Mouse (Mus musculus): ENCODE data around the gene Apol6. TPM values are rescaled to one million over a fixed set of nuclear protein-coding genes. Genes with fewer than 3 reads are reported as not detected.
"Not testable (repeated sequence)": the region's sequence is repeated elsewhere in the genome, so short reads cannot be mapped to it uniquely, and the experiment has no call there.

Apol6 gene
- polyA plus RNA-seq, 1 experiment from 2014 or later = not detected

DNA sequence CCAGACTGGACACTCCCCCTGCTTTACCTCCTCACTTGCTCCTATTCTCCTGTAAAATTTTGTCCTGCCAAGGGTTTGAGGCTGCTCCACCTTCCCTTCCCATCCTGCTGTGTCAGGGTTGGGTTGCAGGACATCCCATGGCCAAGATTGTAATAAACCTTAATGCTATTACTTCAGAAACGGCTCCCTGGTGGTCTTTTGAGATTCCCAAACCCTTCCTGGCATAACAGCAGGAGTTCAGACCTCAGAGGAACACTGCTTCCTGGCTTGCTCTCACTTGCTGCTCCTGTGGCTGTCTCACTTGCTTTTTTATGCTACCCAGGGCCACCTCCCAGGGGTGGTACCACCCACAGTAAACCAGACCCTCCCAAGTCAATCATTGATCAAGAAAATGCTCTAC, 7.6 kb downstream of the Apol6 start:
- Histone ChIP-seq H3K4me3 (ENCODE audit: low read depth, low read length) (no peak overlapping the region), H3K9me3 (ENCODE audit: low read length) (no peaks in the 10 kb centered on the region), H3K27ac (ENCODE audit: low read length) (no peak overlapping the region), H3K9ac (replicated peaks; ENCODE audit: low read depth) (no peak overlapping the region), H3K4me1 (ENCODE audit: insufficient read depth, low read depth, low read length) (no peaks in the 10 kb centered on the region; the same call in 1 of the 2 replicates), H3K4me2 (replicated peaks; ENCODE audit: low read depth, low read length) (no peak overlapping the region), H3K27me3 (replicated peaks; ENCODE audit: insufficient read depth, low read length) (no peaks in the 10 kb centered on the region), H3K36me3 (ENCODE audit: insufficient read depth, low read length) (no peaks in the 10 kb centered on the region)
- no peak for ATAC-seq
- 47% methylated on average over 1 of the region's 1 CpGs for WGBS
- DNase-seq (ENCODE audit: low spot score) = no peak
- TF ChIP-seq CTCF (IDR thresholded peaks at IDR 0.05) = no peak
- TF ChIP-seq EP300 (IDR thresholded peaks at IDR 0.05) = no peak

GRCm38 (mm10) chr15:77053021-77053420, 8.5 kb downstream of the Apol6 start:
- WGBS = 92% methylated on average over 1 of the region's 1 CpGs
- no peak overlapping the region for H3K4me2 ChIP-seq (replicated peaks; ENCODE audit: low read depth, low read length)
- no peaks in the 10 kb centered on the region for H3K27me3 ChIP-seq (replicated peaks; ENCODE audit: insufficient read depth, low read length)
- no peak for DNase-seq (ENCODE audit: low spot score)
- H3K27ac ChIP-seq (ENCODE audit: low read length) = no peak overlapping the region
- ATAC-seq = no peak
- H3K4me1 ChIP-seq (ENCODE audit: insufficient read depth, low read depth, low read length) = no peaks in the 10 kb centered on the region; the same call in 1 of the 2 replicates
- no peaks in the 10 kb centered on the region for H3K9me3 ChIP-seq (ENCODE audit: low read length)
- H3K9ac ChIP-seq (replicated peaks; ENCODE audit: low read depth) = no peak overlapping the region
- H3K4me3 ChIP-seq (ENCODE audit: low read depth, low read length) = no peak overlapping the region
- H3K36me3 ChIP-seq (ENCODE audit: insufficient read depth, low read length) = no peaks in the 10 kb centered on the region
- TF ChIP-seq CTCF (IDR thresholded peaks at IDR 0.05) (no peak), EP300 (IDR thresholded peaks at IDR 0.05) (no peak)

- no peak for DNase-seq (ENCODE audit: low spot score)
- Histone ChIP-seq H3K4me3 (ENCODE audit: low read depth, low read length) (no peak overlapping the region), H3K4me1 (ENCODE audit: insufficient read depth, low read depth, low read length) (no peaks in the 10 kb centered on the region; the same call in 1 of the 2 replicates), H3K9ac (replicated peaks; ENCODE audit: low read depth) (no peak overlapping the region), H3K9me3 (ENCODE audit: low read length) (no peaks in the 10 kb centered on the region), H3K4me2 (replicated peaks; ENCODE audit: low read depth, low read length) (no peak overlapping the region), H3K27me3 (replicated peaks; ENCODE audit: insufficient read depth, low read length) (no peaks in the 10 kb centered on the region), H3K36me3 (ENCODE audit: insufficient read depth, low read length) (no peaks in the 10 kb centered on the region), H3K27ac (ENCODE audit: low read length) (no peak overlapping the region)
- TF ChIP-seq EP300 (IDR thresholded peaks at IDR 0.05) = no peak
- TF ChIP-seq CTCF (IDR thresholded peaks at IDR 0.05) = no peak
- ATAC-seq = no peak
- WGBS = 62% methylated on average over 5 of the region's 5 CpGs
Observed at GRCm38 (mm10) chr15:77054611-77055175, 10.2 kb downstream of the Apol6 start.

- ATAC-seq (no peak), DNase-seq (ENCODE audit: low spot score) (no peak)
- Histone ChIP-seq H3K27me3 (replicated peaks; ENCODE audit: insufficient read depth, low read length) (no peaks in the 10 kb centered on the region), H3K9me3 (ENCODE audit: low read length) (no peaks in the 10 kb centered on the region), H3K9ac (replicated peaks; ENCODE audit: low read depth) (no peak overlapping the region), H3K4me3 (ENCODE audit: low read depth, low read length) (no peak overlapping the region), H3K4me2 (replicated peaks; ENCODE audit: low read depth, low read length) (no peak overlapping the region), H3K27ac (ENCODE audit: low read length) (no peak overlapping the region), H3K36me3 (ENCODE audit: insufficient read depth, low read length) (no peaks in the 10 kb centered on the region), H3K4me1 (ENCODE audit: insufficient read depth, low read depth, low read length) (no peaks in the 10 kb centered on the region; the same call in 1 of the 2 replicates)
- TF ChIP-seq CTCF (IDR thresholded peaks at IDR 0.05) (no peak), EP300 (IDR thresholded peaks at IDR 0.05) (no peak)
- 19% methylated on average over 6 of the region's 6 CpGs for WGBS
Observed at GRCm38 (mm10) chr15:77056001-77056790, 11.7 kb downstream of the Apol6 start.

DNA sequence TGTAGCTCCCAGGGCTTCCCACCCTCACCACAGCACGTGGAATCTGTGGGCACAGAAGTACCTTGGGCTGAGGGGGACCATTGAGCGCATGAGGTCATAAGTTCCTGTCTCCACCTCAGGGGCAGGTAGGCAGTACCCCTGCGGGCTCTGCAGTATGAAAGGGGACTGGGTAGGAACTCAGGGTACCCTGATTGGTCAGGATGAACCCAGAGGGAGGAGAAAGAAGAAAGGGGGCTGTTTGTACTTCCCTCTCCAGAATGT, 12.2 kb downstream of the Apol6 start:
- Histone ChIP-seq H3K9ac (replicated peaks; ENCODE audit: low read depth) (no peak overlapping the region), H3K9me3 (ENCODE audit: low read length) (no peaks in the 10 kb centered on the region), H3K4me3 (ENCODE audit: low read depth, low read length) (no peak overlapping the region), H3K36me3 (ENCODE audit: insufficient read depth, low read length) (no peaks in the 10 kb centered on the region), H3K4me1 (ENCODE audit: insufficient read depth, low read depth, low read length) (no peaks in the 10 kb centered on the region; the same call in 1 of the 2 replicates), H3K4me2 (replicated peaks; ENCODE audit: low read depth, low read length) (no peak overlapping the region), H3K27me3 (replicated peaks; ENCODE audit: insufficient read depth, low read length) (no peaks in the 10 kb centered on the region), H3K27ac (ENCODE audit: low read length) (no peak overlapping the region)
- TF ChIP-seq EP300 (IDR thresholded peaks at IDR 0.05) (no peak), CTCF (IDR thresholded peaks at IDR 0.05) (no peak)
- 29% methylated on average over 3 of the region's 3 CpGs for WGBS
- DNase-seq (ENCODE audit: low spot score) (no peak), ATAC-seq (no peak)

GRCm38 (mm10) chr15:77058566-77058965, 14.0 kb downstream of the Apol6 start:
- H3K36me3 ChIP-seq (ENCODE audit: insufficient read depth, low read length) = no peaks in the 10 kb centered on the region
- no peaks in the 10 kb centered on the region for H3K27me3 ChIP-seq (replicated peaks; ENCODE audit: insufficient read depth, low read length)
- no peaks in the 10 kb centered on the region; the same call in 1 of the 2 replicates for H3K4me1 ChIP-seq (ENCODE audit: insufficient read depth, low read depth, low read length)
- H3K9me3 ChIP-seq (ENCODE audit: low read length) = no peaks in the 10 kb centered on the region
- no peak overlapping the region for H3K4me2 ChIP-seq (replicated peaks; ENCODE audit: low read depth, low read length)
- no peak overlapping the region for H3K9ac ChIP-seq (replicated peaks; ENCODE audit: low read depth)
- ATAC-seq (no peak), DNase-seq (ENCODE audit: low spot score) (no peak)
- H3K27ac ChIP-seq (ENCODE audit: low read length) = no peak overlapping the region
- H3K4me3 ChIP-seq (ENCODE audit: low read depth, low read length) = no peak overlapping the region
- TF ChIP-seq CTCF (IDR thresholded peaks at IDR 0.05) (no peak), EP300 (IDR thresholded peaks at IDR 0.05) (no peak)

DNA sequence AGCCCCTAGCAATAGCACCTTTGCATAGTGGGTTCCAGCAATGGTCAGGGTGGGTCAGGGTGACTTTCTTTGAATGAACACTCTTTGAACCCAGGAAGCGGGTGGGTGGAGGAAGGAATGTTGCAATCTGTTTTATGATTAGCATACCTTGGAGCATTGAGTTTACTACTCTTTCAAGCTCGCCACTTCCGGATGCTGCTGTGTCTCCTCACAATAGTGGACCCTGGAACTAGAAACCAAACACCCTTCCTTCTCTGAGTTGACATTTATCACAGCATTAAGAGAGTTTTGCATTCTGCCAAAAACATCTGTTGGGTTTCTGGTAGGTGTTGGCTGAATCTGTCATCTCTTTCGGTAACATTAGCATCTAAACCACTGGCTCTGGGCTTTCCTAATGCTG, 14.9 kb downstream of the Apol6 start:
- 87% methylated on average over 4 of the region's 4 CpGs for WGBS
- not testable (repeated sequence) for H3K9me3 ChIP-seq (ENCODE audit: low read length); H3K4me3 ChIP-seq (ENCODE audit: low read depth, low read length); H3K4me2 ChIP-seq (replicated peaks; ENCODE audit: low read depth, low read length); ATAC-seq; DNase-seq (ENCODE audit: low spot score); H3K4me1 ChIP-seq (ENCODE audit: insufficient read depth, low read depth, low read length); H3K9ac ChIP-seq (replicated peaks; ENCODE audit: low read depth); H3K27ac ChIP-seq (ENCODE audit: low read length); H3K36me3 ChIP-seq (ENCODE audit: insufficient read depth, low read length); H3K27me3 ChIP-seq (replicated peaks; ENCODE audit: insufficient read depth, low read length)
